Mouse (Mus musculus) left cerebral cortex, postnatal 14 days (tissue): ENCODE measurements around the gene Chka. TPM values are rescaled to one million over a fixed set of nuclear protein-coding genes. Genes with fewer than 3 reads are reported as not detected.

Experiments used
- DNase-seq, 2 experiments: peaks; one replicate each; pipeline ENCODE4 v3.0.0; 2021 to 2022; ENCODE audit warnings: low spot score in 2 of 2, mixed read lengths in 1 of 2
- intact Hi-C: fragments of 180-260 bp; cut with DNase I; formaldehyde crosslinking; loops from one replicate; pipeline ENCODE4 v1.15.1; 2025
- total RNA-seq, 2 experiments: library from RNA; stranded (reverse); gene quantifications; 2 replicates each; pipeline ENCODE4 v1.2.3; 2021

Chka gene
- total RNA-seq, 2 experiments from 2014 or later: 75.5 to 99.5 TPM

DNA sequence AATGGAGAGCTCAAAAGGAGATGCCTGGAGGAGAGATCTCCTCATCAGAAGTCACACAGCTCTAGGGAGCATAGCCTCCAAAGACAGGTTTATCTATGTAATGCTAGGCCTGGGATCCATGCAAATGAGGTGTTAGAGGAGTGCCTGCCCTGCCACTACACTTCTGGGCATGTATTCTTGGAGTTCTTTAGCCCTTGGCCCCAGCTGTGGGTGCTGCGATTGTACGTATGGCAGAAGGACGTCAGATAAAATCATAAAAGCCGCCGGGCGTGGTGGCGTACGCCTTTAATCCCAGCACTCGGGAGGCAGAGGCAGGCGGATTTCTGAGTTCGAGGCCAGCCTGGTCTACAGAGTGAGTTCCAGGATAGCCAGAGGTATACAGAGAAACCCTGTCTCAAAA, 6.2 kb upstream of the Chka start:
- no peak for DNase-seq
- intact Hi-C loops: no loop called here

DNA sequence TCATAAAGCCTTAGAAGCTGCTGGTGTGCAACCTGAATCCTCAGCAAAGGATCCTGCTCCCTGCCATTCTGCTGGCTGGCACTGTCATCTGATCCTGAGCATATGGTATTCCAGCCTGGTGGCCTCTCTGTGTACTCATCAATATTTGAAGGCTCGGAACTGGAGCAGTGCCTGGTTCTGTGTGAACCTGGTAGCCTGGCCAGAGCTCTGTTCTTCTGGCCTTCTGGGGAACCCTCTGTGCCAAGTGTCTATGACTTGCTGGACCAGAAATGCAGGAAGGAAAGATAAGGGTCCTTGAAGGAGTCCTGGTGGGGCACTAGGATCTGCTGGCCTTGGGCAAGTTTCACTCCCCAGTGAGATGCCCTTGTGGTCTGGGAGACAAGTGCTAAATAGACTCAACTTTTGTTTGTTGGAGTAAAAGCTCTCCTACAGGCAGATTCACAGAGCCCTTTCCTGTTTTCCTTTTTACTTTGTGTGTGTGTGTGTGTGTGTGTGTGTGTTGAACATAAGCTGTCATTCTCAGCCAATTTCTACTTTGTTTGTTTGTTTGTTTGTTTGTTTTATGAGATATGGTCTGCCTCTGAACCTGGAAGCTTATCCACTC, 5.7 kb upstream of the Chka start:
- DNase-seq: no peak
- intact Hi-C loops: no loop called here

DNA sequence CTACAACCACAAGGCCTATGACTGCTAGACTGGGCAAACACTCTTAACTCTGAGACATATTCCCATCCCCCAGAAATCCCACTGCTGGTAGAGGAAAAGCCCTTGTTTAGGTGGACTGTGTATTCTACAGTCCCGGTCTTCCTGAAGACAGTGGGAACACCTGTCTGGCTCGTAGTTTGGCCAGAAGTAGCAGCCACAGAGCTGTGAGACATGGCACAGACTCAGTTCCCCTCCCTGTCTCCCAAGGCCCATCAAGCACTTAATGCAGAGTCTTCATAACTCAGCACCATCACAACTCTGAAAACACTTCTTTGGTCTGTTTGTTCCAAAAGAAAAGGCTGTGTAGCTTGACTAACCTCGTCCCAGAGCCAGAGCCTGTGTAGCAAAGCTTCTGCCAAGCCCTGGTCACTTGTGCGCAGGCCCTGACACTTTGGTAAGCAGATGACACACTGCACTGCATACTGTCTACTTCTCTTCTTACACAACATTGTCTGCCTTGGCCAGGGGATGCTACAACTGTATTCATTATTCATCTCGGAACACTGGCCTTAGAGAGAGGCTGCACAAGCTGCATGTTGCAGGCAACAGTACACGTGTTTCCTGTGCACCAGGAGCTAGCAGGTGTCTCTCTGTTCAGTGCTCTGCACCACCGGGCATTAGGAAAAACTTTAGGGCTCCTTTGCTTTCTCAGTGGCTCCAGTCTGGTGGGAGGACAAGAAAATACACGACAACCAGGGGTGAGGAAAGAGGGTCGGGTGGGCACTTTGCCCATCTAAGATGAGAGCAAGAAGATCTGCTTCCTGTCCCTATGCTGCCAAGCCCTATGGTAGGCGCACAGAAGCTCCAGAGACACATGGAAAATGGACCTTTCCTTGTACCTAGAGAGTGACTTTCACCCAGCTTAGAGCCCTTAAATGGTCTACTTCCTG, 4.6 kb upstream of the Chka start:
- no peak for DNase-seq
- intact Hi-C loops: no loop called here

DNA sequence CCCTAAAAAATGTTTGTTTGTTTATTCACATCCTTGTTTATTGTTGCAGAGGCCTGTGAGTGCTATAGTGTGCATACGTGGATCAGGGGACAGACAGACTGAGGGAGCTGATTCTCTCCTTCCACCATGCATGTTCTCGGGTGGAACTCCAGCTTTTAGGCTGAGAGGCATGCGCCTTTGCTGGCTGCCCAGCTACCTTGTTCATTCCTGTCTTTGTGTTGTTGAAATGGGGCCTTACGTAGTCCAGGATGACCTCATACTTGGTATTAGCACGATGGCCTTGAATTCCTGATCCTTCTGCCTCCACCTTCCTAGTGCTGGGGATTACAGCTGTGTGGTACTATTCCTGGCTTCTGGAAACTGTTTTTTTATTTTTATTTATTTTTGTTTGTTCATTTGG, 3.9 kb upstream of the Chka start:
- no peak for DNase-seq
- intact Hi-C loops: no loop called here

DNA sequence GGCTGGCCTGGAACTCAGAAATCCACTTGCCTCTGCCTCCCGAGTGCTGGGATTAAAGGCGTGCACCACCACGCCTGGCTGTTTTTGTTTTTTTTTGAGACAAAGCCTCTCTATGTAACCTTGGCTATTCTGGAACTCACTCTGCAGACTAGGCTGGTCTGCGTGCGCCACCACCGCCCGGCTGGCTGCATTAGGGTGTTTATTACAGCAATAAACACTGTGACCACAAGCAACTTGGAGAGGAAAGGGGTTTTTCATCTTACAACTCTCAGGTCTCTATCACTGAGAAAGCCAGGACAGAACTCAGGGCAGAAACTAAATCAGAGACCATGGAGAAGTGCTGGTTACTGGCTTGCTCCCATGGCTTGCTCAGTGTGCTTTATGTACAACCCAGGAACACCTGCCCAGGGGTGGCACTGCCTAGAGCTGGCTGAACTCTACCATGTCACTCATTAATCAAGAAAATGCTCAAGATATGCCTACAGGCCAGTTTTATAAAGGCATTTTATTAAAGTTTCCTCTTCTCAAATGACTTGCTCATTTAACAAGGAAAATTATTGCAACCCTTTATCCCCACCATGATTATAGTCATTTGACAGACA, 3.3 kb upstream of the Chka start:
- intact Hi-C loops: no loop called here
- no peak for DNase-seq

DNA sequence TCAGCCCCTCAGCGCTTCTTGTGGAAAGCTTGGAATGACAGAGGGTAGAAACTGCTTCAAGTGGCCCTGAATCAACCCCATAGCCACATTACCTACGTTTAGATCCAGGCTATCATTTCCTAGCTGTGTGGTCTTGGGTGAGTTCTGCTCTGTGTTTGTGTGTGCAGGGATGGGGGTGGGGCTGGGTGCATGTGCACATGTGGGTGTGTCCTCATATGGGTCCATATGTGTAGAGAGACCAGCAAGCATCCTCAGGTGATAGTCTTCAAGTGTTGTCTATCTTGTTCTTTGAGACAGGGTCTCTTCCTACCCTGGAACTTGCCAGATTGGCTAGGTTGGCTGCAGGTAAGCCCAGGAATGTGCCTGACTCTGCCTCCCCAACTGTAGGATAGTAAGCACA, 2.3 kb upstream of the Chka start:
- DNase-seq: no peak
- intact Hi-C loops: no loop called here

DNA sequence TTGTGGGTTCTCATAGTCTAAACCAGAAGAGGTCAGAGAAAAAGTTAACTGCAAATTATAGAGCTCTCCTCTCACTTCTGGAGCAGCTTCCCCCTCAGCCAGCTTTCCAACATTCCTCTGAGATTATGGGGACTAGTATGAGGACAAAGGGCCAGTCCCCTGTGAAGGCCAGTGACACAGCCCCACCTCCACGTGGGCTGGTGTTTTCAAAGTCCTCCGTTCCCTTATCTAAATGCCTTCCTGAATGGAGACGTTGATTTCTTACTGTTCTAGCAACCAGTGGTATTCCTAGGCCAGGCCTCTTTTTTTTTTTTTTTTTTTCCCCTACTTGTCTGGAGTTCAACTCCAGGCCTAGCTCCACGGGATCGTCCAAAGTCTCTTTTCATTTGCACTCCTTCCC, 1.5 kb upstream of the Chka start:
- DNase-seq: no peak
- intact Hi-C loops: loop anchor here (5.0 kb wide), 1 partner anchor 57 kb away; the partner anchor contains the start of gene Tcirg1

DNA sequence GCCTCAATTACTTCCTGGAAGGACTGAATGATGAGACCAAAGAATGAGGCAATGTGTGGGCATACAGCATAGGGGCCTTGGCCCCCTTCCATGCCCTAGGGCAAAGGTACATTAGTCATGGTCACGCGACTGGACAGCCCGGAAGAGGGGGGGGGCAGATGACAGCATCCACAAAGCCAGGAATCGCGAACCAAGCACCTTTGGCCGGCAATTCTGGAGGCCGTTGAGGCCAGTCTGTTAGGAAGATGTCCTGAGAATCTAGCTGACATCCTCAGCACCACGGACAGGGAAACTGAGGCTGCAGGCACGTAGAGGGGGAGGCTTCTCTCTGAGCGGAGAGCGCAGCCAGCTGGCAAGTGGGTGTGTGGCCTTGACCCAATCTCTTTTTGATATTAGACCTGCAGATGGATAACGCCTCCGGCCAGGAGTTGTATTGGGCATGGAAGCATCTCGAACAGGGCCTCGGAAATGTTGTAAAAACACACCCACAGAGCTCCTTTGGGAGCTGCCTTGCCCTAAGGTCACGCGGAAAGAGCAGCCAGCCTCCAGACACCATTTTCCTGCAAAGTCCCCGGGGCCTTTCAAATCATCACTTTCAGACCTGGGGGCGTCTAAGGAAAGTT, 615 bp upstream of the Chka start:
- intact Hi-C loops: loop anchor here (5.0 kb wide), 1 partner anchor 56 kb away; the partner anchor contains the start of gene Tcirg1
- DNase-seq: peak in 1 of 2 experiments; percentile 30

DNA sequence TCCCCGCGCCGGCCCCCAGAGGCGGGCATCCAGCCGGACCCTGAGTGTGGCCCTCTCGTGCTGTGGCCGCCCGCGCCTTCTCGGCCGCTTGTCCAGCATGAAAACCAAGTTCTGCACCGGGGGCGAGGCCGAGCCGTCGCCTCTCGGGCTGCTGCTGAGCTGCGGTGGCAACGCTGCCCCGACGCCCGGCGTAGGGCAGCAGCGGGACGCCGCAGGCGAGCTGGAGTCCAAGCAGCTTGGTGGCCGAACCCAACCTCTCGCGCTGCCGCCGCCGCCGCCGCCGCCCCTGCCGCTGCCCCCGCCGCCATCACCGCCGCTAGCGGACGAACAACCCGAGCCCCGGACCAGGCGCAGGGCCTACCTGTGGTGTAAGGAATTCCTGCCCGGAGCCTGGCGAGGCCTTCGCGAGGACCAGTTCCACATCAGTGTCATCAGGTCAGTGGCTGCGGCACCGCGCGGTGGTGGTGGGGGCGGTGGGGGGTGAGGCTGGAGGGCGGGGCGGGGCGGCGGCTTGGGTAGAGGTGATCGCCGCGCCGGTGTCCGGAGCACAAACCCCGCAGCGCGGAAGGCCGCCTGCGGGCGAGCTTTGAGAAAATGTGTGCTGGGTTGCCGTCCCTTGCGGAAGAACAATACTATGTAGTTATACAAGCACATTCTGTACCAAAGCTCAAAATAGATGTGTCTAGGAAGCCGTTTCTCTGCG, 557 bp downstream of the Chka start:
- intact Hi-C loops: loop anchor here (5.0 kb wide), 1 partner anchor 55 kb away; the partner anchor contains the start of gene Tcirg1
- DNase-seq: peak; percentile 47 to 60

DNA sequence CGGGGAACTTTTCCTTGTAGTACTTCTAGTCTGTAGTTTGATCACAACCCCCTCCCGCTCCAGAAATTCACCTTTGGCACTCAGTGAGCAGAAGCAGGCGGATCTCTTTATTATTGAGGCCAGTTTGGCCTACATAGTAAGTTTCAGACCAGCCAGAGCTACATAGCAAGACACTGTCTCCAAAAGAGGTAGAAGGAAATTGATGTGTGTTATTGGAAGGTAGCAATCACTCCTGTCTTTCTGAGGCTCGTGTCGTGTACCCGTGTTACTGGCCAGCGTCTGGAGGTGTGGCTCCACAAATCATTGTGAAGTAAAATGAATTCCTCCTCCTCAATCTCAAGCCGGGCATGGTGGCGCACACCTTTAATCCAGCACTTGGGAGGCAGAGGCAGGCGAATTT, 1.5 kb downstream of the Chka start:
- no peak for DNase-seq
- intact Hi-C loops: loop anchor here (5.0 kb wide), 1 partner anchor 54 kb away; the partner anchor contains the start of gene Tcirg1

DNA sequence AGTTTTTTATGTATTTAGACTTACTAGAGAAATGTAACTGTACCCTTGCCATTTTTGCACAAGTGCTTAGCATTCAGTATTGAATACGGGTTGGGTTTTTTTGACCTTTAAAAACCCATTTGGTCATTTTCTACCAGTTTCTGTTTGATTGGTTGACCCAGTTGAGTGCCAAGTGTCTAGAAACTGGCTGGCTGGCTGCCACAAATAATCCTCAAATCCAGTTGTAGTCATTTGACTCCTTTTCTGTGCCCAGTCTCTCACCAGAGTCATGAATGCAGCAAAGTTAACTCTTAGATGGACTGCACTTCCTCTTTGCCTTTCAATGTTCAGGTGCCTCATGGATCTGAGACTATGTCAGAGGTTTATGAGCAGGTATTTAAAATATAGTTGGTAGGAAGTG, 2.3 kb downstream of the Chka start:
- intact Hi-C loops: loop anchor here (5.0 kb wide), 1 partner anchor 53 kb away; the partner anchor contains the start of gene Tcirg1
- peak in 1 of 2 experiments; percentile 39 for DNase-seq

DNA sequence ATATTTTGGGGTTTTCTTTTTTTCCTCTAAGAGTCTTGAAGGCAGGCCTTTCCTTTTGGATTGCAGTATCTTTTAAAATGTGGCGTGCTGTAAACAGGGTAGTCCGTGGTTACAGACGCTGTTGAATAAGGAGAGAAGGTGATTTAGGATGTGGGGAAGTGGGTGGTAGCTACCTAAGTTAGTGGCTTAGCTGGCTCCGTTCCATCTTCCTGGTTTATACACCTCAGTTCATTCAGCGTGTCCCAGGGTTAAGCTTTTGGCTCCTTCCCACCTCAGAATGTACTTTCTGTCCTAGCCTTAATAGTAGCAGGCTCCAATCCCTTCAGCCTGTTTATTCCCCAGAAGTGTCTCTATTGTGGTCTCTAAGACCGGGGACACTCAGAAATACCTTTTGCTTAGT, 3.5 kb downstream of the Chka start:
- DNase-seq: peak in 1 of 2 experiments; percentile 18
- intact Hi-C loops: no loop called here

DNA sequence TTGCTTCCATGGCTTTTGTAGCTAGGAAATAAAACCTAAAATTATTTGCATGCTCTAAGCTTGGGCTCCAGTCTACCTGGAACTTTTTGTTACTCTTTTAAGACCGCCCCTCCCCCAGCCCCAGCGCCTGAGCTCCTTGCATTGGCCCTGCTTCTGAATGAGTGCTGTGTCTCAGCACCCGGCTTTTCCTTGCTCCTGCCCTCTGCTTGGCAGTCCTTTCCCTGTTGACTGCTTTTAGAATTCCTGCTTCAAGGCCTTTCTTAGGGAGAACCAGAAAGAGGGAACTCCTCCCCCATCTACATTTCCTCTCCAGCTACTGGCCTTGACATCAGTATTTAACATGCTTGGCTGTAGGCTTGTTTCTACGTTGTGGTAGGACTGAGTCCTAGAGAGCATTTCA, 4.0 kb downstream of the Chka start:
- DNase-seq: peak; percentile 38 to 45
- intact Hi-C loops: no loop called here

DNA sequence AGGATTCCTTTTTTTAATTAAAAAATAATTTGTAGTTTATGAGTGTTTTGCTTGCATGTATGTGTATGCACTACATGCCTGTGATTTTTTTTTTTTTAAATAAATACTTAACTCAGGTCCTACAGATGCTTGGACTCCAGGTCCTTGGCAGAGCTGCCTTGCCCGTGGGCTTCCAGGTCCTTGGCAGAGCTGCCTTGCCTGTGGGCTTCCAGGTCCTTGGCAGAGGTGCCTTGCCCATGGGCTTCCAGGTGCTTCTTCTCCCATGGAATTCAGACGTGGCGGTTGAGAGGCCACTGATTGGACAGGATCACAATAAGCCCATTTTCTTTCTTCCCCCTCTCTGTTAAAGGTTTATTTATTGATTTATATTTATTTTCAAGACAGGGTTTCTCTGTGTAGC, 5.6 kb downstream of the Chka start:
- intact Hi-C loops: no loop called here

DNA sequence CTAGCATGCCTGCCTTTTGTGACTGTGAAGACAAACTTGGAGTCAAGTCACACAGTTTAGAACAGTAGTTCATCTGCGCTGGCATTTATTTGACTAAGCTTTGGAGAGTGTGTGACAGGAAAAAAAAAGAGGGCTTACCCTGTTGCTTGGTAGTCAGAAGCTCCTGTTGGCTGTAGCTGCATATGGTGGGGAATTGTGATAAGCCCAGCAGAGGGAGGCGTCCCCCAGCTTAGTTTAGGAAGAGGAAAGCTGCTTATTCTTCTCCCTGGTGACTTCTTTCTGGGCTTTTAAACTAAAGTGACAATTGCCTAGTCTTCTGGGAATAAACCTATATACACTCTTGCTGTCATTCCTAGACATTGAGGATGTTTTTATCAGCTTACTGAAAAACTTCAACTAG, 11.1 kb downstream of the Chka start:
- no peak for DNase-seq
- intact Hi-C loops: no loop called here

More for the DNA sequence above, 5.6 kb downstream of the Chka start:
- no peak for DNase-seq

DNA sequence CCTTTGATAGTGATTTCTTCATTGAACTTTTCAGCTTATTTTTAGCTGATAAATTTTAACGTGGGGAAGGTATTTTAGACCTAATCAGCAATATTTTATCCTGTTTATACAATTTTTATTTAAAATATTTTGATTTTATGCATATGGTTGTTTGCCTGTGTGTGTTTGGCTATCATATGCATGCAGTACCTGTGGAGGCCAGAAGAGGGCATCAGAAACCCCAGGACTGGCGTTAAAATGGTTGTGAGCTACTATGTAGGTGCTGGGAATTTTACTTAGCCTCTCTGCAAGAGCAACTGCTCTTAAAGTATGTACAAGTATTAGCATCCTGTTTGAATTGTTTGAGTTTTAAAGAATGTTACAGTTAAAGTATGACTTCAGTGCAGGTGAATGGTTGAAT, 13.4 kb downstream of the Chka start:
- intact Hi-C loops: no loop called here
- no peak for DNase-seq

DNA sequence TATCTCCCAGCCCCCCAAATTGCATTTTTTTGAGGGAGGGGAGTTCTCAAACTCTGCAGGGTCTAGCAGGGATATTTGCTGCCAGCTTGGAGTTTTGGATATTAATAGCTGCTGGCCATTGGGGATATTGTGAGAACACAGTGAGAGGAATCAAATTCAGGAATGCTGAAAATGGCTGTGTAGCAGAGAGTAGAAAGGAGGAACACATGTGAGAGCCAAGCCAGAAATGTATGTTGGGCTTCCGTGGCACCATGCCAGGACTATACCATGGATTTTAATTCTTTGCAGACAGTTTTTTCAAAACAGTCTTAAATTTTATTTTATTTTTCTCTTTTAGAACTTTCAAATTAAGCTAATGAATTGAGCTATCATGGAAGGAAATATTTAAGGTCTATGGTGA, 16.7 kb downstream of the Chka start:
- intact Hi-C loops: no loop called here
- peak in 1 of 2 experiments; percentile 40 for DNase-seq

DNA sequence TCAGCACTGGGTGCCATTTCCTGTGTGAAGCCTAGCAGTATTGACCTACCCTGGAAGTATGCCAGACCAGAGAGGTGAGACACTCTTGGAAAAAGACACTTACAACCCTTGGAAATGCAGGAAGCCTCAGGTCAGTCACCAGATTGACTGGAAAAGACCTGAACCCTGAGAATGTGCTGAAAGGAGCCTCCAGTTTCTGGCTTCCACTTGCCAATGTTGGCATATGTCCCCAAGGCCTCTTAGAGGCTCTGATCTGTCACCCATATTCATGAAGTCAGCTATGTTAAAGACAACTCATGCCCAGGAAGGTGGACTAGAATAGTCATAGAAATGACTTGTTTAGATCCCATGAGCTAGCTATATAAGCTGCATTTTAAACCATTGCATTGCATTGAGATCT, 19.9 kb downstream of the Chka start:
- DNase-seq: no peak
- intact Hi-C loops: no loop called here

DNA sequence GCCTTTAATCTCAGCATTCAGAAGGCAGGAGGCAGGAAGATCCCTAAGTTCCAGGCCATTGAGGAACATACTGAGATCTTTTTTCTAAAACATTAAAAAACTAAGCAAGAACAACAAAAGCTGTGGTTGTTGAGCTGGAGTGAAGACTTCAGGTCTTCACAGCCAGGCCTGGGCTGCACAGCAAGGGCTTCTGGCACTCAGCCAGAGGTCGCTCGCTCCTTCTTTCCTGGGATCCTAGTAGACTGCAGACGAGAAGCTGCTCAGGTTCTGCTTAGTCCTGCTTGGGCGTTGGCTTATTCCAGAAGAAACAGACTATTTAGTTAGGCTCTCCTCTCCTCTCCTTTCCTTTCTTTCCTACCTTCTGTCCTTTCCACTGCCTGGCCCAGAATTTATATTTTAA, 20.8 kb downstream of the Chka start:
- no peak for DNase-seq
- intact Hi-C loops: no loop called here
